Mouse (Mus musculus) neural tube, embryonic 14.5 days (tissue): Measurements from ENCODE around the gene Lrrc19. TPM values are rescaled to one million over a fixed set of nuclear protein-coding genes. Genes with fewer than 3 reads are reported as not detected.
"Not testable (repeated sequence)": the region's sequence is repeated elsewhere in the genome, so short reads cannot be mapped to it uniquely, and the experiment has no call there.

Experiments used
- ATAC-seq: fragments of 200-750 bp; cut with Nextera tagmentation; 2 replicates; pipeline ENCODE4 v1.8.0; 2017; ENCODE audit warnings: low read depth, mild to moderate bottlenecking, moderate TSS enrichment, moderate library complexity
- H3K27ac ChIP-seq: fragments of 300-500 bp; sonication (generic); 2 replicates; pipeline ENCODE4 v1.5.1; 2014; ENCODE audit warnings: low read depth, mild to moderate bottlenecking, control low read depth, low read length, moderate library complexity, mixed read lengths
- H3K27me3 ChIP-seq: fragments of 300-500 bp; sonication (generic); 2 replicates; pipeline ENCODE4 v1.6.1; 2014; ENCODE audit warnings: low read length; ENCODE audit not compliant: control insufficient read depth, insufficient read depth
- H3K36me3 ChIP-seq: fragments of 300-500 bp; sonication (generic); 2 replicates; pipeline ENCODE4 v1.6.1; 2014; ENCODE audit warnings: low read length, mixed read lengths; ENCODE audit not compliant: control insufficient read depth, insufficient read depth
- H3K4me1 ChIP-seq: fragments of 300-500 bp; sonication (generic); 2 replicates; pipeline ENCODE4 v1.6.1; 2014; ENCODE audit warnings: low read length; ENCODE audit not compliant: control insufficient read depth, insufficient read depth
- H3K4me2 ChIP-seq: fragments of 300-500 bp; sonication (generic); 2 replicates; pipeline ENCODE4 v1.6.1; 2014; ENCODE audit warnings: mild to moderate bottlenecking, low read depth, low read length, control low read depth
- H3K4me3 ChIP-seq: fragments of 300-500 bp; sonication (generic); 2 replicates; pipeline ENCODE4 v1.5.1; 2014; ENCODE audit warnings: low read depth, low read length, control low read depth, mixed read lengths
- H3K9ac ChIP-seq: fragments of 300-500 bp; sonication (generic); replicated peaks from 2 replicates; pipeline ENCODE4 v1.6.1; 2014; ENCODE audit warnings: low read depth, mild to moderate bottlenecking, control low read depth, low read length, mixed read lengths
- H3K9me3 ChIP-seq: fragments of 300-500 bp; sonication (generic); 2 replicates; pipeline ENCODE4 v1.6.1; 2016; ENCODE audit warnings: low read length; ENCODE audit not compliant: control insufficient read depth
- WGBS: fragments of 180-500 bp; shearing (Covaris S2); extraction: QIAGEN DNeasy Blood & Tissue Kit; methylation state at CpG from one replicate; pipeline ENCODE4 v1.1.7; 2014; 5-methylcytosine and 5-hydroxymethylcytosine counted together
- polyA plus RNA-seq: library from polyadenylated mRNA; unstranded; fragments of >200 nt; fragmentation: Nextera tagmentation; extraction: Ambion mirVana; gene quantifications from 2 replicates; pipeline ENCODE4 v1.2.1, GENCODE M21; 2014

Gene Lrrc19
- polyA plus RNA-seq, 1 experiment from 2014 or later = 0.31 TPM

DNA sequence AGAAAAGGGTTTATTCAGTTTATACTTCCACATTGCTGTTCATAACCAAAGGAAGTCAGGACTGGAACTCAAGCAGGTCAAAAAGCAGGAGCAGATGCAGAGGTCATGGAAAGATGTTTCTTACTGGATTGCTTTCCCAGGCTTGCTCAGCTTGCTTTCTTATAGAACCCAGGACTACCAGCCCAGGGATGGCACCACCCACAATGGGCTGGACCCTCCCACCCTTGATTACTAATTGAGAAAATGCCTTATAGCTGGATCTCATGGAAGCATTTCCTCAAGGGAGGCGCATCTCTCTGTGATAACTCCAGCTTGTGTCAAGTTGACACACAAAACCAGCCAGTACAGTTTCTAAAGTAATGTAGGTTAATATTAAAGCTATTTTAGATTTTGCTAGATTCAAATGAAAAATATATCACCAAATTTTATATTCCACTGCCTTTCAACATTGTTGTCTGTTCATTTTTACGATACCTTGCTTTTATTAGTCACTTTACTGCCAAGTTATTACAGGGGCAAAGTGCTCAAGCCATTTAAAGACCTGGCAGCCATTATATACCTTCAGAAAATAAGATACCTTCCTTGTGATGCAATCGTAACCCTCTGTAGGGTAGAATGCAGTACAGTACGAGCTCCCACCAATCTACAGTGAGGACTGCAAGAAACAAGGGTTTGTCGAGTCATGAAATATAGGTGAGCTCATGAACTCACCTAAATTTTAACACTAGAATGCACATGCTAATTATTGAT is 657 bp upstream of the Lrrc19 start:
- H3K4me2 ChIP-seq, H3K9ac ChIP-seq, ATAC-seq, H3K27ac ChIP-seq, H3K4me3 ChIP-seq, H3K36me3 ChIP-seq, H3K27me3 ChIP-seq, H3K9me3 ChIP-seq, H3K4me1 ChIP-seq: not testable (repeated sequence)
- WGBS = 92% methylated on average over 5 of the region's 5 CpGs

DNA sequence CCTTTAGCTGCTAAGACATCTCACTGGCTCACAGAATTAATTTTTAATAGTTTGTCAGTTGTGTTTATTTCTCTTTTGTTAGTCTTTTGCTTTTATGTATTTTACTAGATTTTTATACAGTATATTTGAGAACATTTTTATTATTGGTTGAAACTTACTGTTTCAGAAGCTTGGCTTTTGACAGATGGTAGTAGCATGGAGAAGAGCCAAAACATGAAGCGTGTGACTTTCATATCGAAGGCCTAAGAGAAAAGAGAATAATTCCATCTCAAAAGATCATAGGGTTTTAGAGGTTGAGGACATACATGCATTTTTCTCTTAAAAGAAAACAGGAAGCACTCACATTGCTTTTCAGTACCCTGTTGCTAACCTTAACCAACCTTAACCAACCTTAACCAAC is 6.8 kb downstream of the Lrrc19 start:
- Histone ChIP-seq H3K27me3 (no peaks in the 10 kb centered on the region), H3K36me3 (no peaks in the 10 kb centered on the region), H3K9ac (no peak overlapping the region), H3K27ac (no peak overlapping the region), H3K4me2 (no peak overlapping the region), H3K4me1 (no peaks in the 10 kb centered on the region), H3K4me3 (no peak overlapping the region), H3K9me3 (no peaks in the 10 kb centered on the region)
- 94% methylated on average over 2 of the region's 2 CpGs for WGBS
- no peak for ATAC-seq

DNA sequence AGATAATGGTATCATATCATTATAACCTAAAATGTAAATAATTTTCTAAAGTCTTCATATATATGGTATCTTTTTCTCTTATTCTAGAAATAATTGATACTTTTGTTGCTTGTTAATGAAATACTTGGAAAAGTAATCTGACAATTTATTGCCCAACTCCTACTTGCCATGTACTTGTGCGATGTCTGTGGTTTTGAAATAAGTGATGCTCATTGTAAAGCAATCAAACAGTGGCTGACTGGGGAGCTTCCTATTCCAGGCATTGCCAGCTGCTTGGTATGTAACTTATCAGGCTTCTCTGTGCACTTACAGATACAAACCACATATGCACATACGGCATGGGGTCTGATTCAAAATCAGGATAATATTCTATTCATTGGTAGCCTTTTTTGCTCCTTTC is 29.9 kb downstream of the Lrrc19 start:
- peaks cover 4% of the 10 kb centered on the region; the same call in 1 of the 2 replicates for H3K4me1 ChIP-seq
- no peaks in the 10 kb centered on the region for H3K27me3 ChIP-seq
- H3K27ac ChIP-seq = no peak overlapping the region
- H3K9me3 ChIP-seq = no peaks in the 10 kb centered on the region
- no peak for ATAC-seq
- no peak overlapping the region for H3K4me2 ChIP-seq
- WGBS = 95% methylated on average over 2 of the region's 2 CpGs
- no peak overlapping the region for H3K9ac ChIP-seq
- H3K4me3 ChIP-seq = no peak overlapping the region
- no peaks in the 10 kb centered on the region for H3K36me3 ChIP-seq

DNA sequence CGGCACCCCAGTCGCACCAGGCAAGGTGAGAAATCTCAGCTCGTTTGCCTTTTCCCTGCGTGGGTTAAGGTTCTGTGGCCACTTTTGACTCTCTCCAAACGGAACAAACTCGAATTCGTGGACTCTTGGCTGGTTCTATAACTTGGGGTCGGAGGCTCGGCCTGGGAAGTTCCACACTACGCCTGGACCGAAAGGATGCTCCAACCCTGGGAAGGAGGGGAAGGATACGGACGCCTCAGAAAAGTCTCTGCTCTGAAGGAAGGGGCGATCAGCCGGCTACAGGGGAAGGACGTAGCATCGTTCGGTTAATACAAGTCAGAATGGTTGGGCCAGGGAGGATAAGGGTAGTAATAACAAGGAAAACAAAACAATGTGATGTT is 35.3 kb downstream of the Lrrc19 start:
- Histone ChIP-seq H3K4me3 (peak overlapping the region; percentile 68), H3K4me1 (peaks cover 5% of the 10 kb centered on the region; the same call in 1 of the 2 replicates), H3K9ac (peak overlapping the region; percentile 69), H3K4me2 (peak overlapping the region; percentile 58), H3K27me3 (no peaks in the 10 kb centered on the region), H3K36me3 (no peaks in the 10 kb centered on the region), H3K9me3 (no peaks in the 10 kb centered on the region), H3K27ac (peak overlapping the region; percentile 73)
- WGBS = under 1% methylated on average over 18 of the region's 18 CpGs
- peak; percentile 80 for ATAC-seq

DNA sequence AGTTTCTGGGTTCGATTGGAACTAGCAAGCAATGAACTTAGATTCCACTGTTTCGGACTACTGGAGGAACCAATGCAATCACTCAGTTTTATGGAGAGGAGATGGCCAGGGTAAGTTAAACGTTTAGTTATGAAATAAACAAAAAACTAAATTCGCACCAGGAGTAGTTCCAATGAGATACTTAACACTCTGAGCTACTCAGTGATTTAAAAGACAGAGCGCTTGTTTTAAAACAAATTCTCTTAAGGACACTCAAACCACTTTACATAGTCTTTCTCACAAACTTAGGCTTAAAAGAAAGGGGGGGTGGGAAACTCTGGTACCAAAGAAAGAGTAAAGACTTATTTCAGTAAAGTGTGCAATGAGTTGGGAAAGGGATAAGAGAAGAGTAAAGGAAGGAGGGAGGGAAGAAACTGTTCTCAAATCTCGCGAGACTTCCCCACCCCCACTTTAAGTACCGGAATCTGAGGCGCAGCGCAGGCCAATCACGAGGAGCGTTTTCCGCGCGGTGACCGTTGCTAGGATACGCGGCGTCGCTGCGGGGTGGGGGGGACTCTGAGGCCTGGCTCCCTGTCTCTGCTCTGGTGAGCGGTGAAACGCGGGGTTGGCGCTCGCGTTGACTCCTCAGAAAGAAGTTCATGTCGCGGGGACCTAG is 35.8 kb downstream of the Lrrc19 start, which contains the start of gene Ift74:
Ift74 (plus strand) TSS at position 520 of the 655 bp plus-strand sequence.
- peaks cover 5% of the 10 kb centered on the region; the same call in 1 of the 2 replicates for H3K4me1 ChIP-seq
- H3K4me3 ChIP-seq = peak within 1 kb of the TSS; percentile 68
- peak within 1 kb of the TSS; percentile 69 for H3K9ac ChIP-seq
- peak within 1 kb of the TSS; percentile 73 for H3K27ac ChIP-seq
- H3K9me3 ChIP-seq = no peaks in the 10 kb centered on the region
- peak; percentile 100 for ATAC-seq
- no peaks in the 10 kb centered on the region for H3K36me3 ChIP-seq
- peak within 1 kb of the TSS; percentile 58 for H3K4me2 ChIP-seq
- no peaks in the 10 kb centered on the region for H3K27me3 ChIP-seq
- WGBS = 3% methylated on average over 23 of the region's 29 CpGs

DNA sequence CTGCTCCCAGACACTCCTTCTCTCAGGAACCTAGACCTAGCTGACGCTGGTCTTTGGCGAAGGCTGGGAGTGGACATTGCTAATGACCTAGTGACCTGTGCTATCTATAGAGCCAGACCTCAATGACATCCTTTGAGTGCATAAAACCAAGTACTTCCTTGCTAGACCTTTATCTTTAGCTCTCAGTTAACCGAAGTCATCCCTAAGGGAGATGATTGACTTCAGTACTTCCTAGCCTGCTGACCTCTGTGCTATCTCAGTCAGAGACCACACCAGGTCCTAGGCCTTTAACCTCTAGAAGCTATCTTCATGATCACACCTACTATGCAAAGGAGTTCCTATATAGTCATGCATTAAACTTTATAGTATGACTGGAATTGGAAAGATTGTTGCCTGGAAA is 39.6 kb downstream of the Lrrc19 start:
- Histone ChIP-seq H3K27ac (no peak overlapping the region), H3K9ac (no peak overlapping the region), H3K36me3 (no peaks in the 10 kb centered on the region), H3K9me3 (no peaks in the 10 kb centered on the region), H3K4me1 (peaks cover 4% of the 10 kb centered on the region; the same call in 1 of the 2 replicates), H3K4me2 (no peak overlapping the region), H3K27me3 (no peaks in the 10 kb centered on the region), H3K4me3 (no peak overlapping the region)
- 88% methylated on average over 3 of the region's 3 CpGs for WGBS
- no peak for ATAC-seq

DNA sequence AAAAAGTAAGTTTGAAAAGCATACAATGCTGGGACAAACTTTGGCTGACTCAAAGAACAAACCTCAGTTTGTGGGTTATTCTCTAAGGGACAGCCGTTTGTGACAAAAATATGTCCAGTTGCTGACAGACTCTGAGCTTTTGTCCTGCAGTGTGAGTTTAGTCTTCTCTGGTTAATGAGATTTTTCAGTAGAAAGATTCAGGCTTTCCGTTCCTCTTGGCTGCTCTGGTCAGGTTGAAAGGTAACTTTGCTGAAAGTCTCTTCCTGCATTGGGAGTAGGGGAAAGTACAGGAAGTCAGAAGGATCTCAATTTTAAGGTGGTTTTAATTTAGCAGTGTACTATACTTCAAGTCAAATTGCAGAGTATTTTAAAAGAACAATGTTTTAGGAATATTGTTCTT is 44.4 kb downstream of the Lrrc19 start:
- peaks cover 17% of the 10 kb centered on the region for H3K4me1 ChIP-seq
- WGBS = 94% methylated on average over 2 of the region's 2 CpGs
- H3K27me3 ChIP-seq = no peaks in the 10 kb centered on the region
- no peaks in the 10 kb centered on the region for H3K36me3 ChIP-seq
- H3K4me2 ChIP-seq = no peak overlapping the region
- no peak overlapping the region for H3K27ac ChIP-seq
- no peak overlapping the region for H3K4me3 ChIP-seq
- no peak for ATAC-seq
- no peaks in the 10 kb centered on the region for H3K9me3 ChIP-seq
- H3K9ac ChIP-seq = no peak overlapping the region

DNA sequence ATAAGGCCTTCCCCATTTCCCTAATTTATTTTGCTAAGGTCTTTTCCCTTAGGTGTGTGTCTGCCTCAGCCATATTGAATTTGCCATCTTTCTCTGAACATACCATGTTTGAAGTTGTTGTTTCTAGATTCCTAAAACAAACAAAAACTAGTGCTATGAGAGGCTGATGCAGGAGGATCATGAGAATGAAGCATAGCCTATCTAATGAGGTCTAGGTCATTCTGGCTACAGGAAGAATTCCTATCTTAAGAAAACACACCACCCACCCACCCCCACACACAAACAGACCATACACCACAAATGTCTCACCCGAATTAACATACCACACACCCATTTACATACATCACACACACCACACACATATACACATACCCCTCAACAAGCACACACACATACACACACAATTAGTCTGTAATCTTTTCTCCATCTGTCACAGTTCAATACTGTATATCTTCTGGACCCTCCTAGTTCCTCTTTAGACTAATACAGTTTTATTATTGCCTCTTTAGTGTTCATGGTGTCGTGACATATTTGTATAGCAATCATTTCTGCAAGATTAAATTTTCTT is 45.4 kb downstream of the Lrrc19 start:
- Histone ChIP-seq H3K27ac (no peak overlapping the region), H3K4me2 (no peak overlapping the region), H3K9ac (no peak overlapping the region), H3K36me3 (no peaks in the 10 kb centered on the region), H3K4me1 (peaks cover 18% of the 10 kb centered on the region), H3K4me3 (no peak overlapping the region), H3K27me3 (no peaks in the 10 kb centered on the region), H3K9me3 (no peaks in the 10 kb centered on the region)
- ATAC-seq = no peak
- 87% methylated on average over 2 of the region's 2 CpGs for WGBS

DNA sequence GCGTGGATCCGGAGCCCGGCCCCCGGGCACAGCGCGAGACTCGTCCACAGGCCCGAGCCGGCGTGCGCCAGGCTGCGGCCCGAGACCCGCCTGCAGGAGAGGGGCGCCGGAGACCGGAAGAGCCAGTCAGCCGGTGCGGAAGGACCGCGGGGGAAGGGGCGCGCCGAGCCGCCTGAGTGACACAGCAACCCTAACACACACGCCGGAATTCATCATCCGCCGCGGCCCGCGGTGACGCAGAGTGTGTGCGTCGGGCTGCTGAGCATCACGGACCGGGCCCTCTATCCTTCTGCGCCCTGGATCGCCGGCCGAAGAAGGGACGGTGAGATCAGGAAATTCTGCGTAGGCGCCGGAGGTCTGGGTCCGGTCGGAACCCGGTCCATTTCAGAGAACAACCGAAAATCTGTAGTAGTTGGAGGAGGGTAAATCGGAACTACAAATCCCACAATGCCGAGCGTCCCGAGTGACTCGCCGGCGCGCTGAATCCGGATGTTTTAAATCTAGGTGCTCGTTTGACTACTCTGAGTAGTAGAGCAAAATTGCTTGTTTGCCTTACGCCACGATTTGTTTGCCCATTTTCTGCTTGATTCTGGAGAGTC is 46.8 kb downstream of the Lrrc19 start, which contains the start of gene Plaa:
Plaa (minus strand) TSS at position 214 of the 599 bp plus-strand sequence.
- peak within 1 kb of the TSS; percentile 93 for H3K27ac ChIP-seq
- under 1% methylated on average over 61 of the region's 61 CpGs for WGBS

More for the DNA sequence above, 46.8 kb downstream of the Lrrc19 start, which contains the start of gene Plaa:
- H3K4me2 ChIP-seq = peak within 1 kb of the TSS; percentile 74
- peak within 1 kb of the TSS; percentile 95 for H3K4me3 ChIP-seq
- peaks cover 18% of the 10 kb centered on the region for H3K4me1 ChIP-seq
- no peaks in the 10 kb centered on the region for H3K9me3 ChIP-seq
- H3K9ac ChIP-seq = peak within 1 kb of the TSS; percentile 98
- peak; percentile 99 for ATAC-seq
- no peaks in the 10 kb centered on the region for H3K36me3 ChIP-seq
- H3K27me3 ChIP-seq = no peaks in the 10 kb centered on the region
